Mouse (Mus musculus): ENCODE measurements around the gene Ifi211. TPM values are rescaled to one million over a fixed set of nuclear protein-coding genes. Genes with fewer than 3 reads are reported as not detected.
"Not testable (repeated sequence)": the region's sequence is repeated elsewhere in the genome, so short reads cannot be mapped to it uniquely, and the experiment has no call there.

Ifi211 gene
- polyA plus RNA-seq (2014; fragmentation: Nextera tagmentation; extraction: Ambion mirVana): 3.1 TPM in 2 replicates

DNA sequence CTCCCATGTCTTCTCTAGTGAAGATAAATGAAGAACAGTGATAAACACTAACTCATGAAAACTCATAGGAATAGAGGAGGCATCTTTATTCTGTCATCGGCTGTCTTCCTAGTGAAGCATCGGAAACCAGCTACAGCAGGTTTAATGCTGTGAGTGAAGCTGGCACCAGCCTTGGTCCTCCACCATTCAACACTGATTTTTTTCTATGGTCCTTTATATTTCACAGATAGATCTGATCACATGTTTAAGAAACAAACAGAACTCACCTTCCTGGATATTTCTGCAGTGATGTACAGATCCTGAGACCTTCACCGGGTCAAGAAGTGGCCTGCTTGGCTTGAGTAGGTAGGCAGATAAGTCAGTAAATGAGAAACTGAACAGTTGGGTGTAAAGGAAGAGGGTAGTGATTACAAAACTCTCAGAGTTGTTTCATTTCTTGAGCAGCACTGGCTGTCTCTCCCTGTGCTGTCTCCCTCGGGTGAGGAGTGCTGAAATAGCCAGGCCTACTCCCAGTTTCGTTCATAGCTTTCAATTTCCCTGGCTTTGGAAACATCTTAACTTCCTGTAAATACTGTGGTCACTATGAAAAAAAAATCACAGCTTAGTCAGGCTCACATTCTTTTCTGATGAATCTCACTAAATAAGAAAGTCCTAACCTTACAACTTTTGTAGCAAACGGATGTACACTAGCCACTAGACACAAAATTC is at the start of gene Ifi211:
Gene Ifi211 (minus strand): TSS at position 499 of the 708 bp plus-strand sequence.
- not testable (repeated sequence) for H3K36me3 ChIP-seq (ENCODE audit: control insufficient read depth, insufficient read depth, low read length); ATAC-seq (replicated peaks; ENCODE audit: insufficient number of reproducible peaks, low FRiP score, low TSS enrichment)
- WGBS (ENCODE audit: insufficient replicate concordance): 71% methylated on average over 6 of the region's 6 CpGs

DNA sequence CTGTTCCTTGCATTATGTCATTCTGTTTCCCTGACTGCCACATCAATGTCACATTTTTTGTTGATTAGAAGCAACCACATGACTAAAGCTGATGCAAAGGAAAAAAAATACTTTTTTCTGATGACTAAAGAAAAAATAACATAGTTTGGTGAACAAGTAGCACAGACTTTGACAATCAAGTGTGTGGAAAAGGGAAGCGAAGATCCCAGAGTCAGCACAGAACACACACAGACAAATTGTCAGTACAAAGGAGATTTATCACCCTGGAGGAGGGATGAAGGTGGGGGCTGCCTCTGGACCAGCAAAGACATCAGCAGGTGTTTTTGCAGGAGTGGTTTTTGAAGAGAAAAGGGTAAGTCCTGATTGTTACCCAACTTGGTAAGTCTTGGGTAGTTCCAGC is 48.6 kb upstream of the Ifi211 start:
- H3K9me3 ChIP-seq (replicated peaks; ENCODE audit: control insufficient read depth, low read length); H3K27me3 ChIP-seq (ENCODE audit: control insufficient read depth, insufficient read depth, low read length); H3K4me2 ChIP-seq; H3K36me3 ChIP-seq (ENCODE audit: control insufficient read depth, insufficient read depth, low read length); H3K9ac ChIP-seq (ENCODE audit: low read depth, low read length); H3K27ac ChIP-seq (ENCODE audit: low read depth, low read length); H3K4me1 ChIP-seq (ENCODE audit: control insufficient read depth, insufficient read depth, low read length); H3K4me3 ChIP-seq (ENCODE audit: low read depth, low read length); ATAC-seq (replicated peaks; ENCODE audit: insufficient number of reproducible peaks, low FRiP score, low TSS enrichment): not testable (repeated sequence)
- WGBS (ENCODE audit: insufficient replicate concordance): 55% methylated on average over 1 of the region's 1 CpGs

More for the DNA sequence above, at the start of gene Ifi211:
- H3K9ac ChIP-seq (ENCODE audit: low read depth, low read length); H3K27me3 ChIP-seq (ENCODE audit: control insufficient read depth, insufficient read depth, low read length); H3K27ac ChIP-seq (ENCODE audit: low read depth, low read length); H3K4me1 ChIP-seq (ENCODE audit: control insufficient read depth, insufficient read depth, low read length); H3K9me3 ChIP-seq (replicated peaks; ENCODE audit: control insufficient read depth, low read length); H3K4me2 ChIP-seq; H3K4me3 ChIP-seq (ENCODE audit: low read depth, low read length): not testable (repeated sequence)

DNA sequence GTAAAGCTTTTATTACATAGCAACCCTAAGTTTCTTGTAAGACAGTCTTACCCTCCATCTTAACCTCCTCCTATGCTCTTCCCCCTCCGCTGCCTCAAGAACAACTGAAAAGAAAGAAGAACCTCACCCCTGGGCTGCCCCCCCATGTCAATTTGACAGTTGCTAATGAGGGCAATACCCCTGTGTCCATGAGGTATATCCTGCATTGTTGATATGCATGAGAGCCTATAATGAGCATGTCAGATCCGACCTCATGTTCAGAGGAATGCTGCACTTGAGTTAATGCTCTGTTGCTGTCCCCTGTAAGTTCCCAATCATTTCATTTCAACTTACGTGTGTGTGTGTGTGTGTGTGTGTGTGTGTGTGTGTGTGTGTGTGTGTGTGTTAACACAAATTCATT is 47.2 kb upstream of the Ifi211 start:
- not testable (repeated sequence) for H3K36me3 ChIP-seq (ENCODE audit: control insufficient read depth, insufficient read depth, low read length); H3K27ac ChIP-seq (ENCODE audit: low read depth, low read length); H3K4me3 ChIP-seq (ENCODE audit: low read depth, low read length); ATAC-seq (replicated peaks; ENCODE audit: insufficient number of reproducible peaks, low FRiP score, low TSS enrichment); H3K27me3 ChIP-seq (ENCODE audit: control insufficient read depth, insufficient read depth, low read length); H3K4me2 ChIP-seq; H3K9ac ChIP-seq (ENCODE audit: low read depth, low read length); H3K9me3 ChIP-seq (replicated peaks; ENCODE audit: control insufficient read depth, low read length); H3K4me1 ChIP-seq (ENCODE audit: control insufficient read depth, insufficient read depth, low read length)
- WGBS (ENCODE audit: insufficient replicate concordance): 61% methylated on average over 3 of the region's 3 CpGs

- ATAC-seq (replicated peaks; ENCODE audit: insufficient number of reproducible peaks, low FRiP score, low TSS enrichment); H3K36me3 ChIP-seq (ENCODE audit: control insufficient read depth, insufficient read depth, low read length); H3K27ac ChIP-seq (ENCODE audit: low read depth, low read length); H3K9me3 ChIP-seq (replicated peaks; ENCODE audit: control insufficient read depth, low read length); H3K27me3 ChIP-seq (ENCODE audit: control insufficient read depth, insufficient read depth, low read length); H3K9ac ChIP-seq (ENCODE audit: low read depth, low read length); H3K4me2 ChIP-seq; H3K4me1 ChIP-seq (ENCODE audit: control insufficient read depth, insufficient read depth, low read length); H3K4me3 ChIP-seq (ENCODE audit: low read depth, low read length): not testable (repeated sequence)
- WGBS (ENCODE audit: insufficient replicate concordance): 66% methylated on average over 3 of the region's 3 CpGs
Measured at GRCm38 (mm10) chr1:173955839-173956527, 43.1 kb upstream of the Ifi211 start.

GRCm38 (mm10) chr1:173955071-173955796 is 42.4 kb upstream of the Ifi211 start:
- H3K4me2 ChIP-seq: no peak overlapping the region
- no peaks in the 10 kb centered on the region for H3K27me3 ChIP-seq (ENCODE audit: control insufficient read depth, insufficient read depth, low read length)
- H3K9me3 ChIP-seq (replicated peaks; ENCODE audit: control insufficient read depth, low read length): no peaks in the 10 kb centered on the region
- WGBS (ENCODE audit: insufficient replicate concordance): 76% methylated on average over 2 of the region's 2 CpGs
- no peak for ATAC-seq (replicated peaks; ENCODE audit: insufficient number of reproducible peaks, low FRiP score, low TSS enrichment)
- H3K4me3 ChIP-seq (ENCODE audit: low read depth, low read length): no peak overlapping the region
- H3K9ac ChIP-seq (ENCODE audit: low read depth, low read length): no peak overlapping the region
- no peak overlapping the region for H3K27ac ChIP-seq (ENCODE audit: low read depth, low read length)
- H3K4me1 ChIP-seq (ENCODE audit: control insufficient read depth, insufficient read depth, low read length): no peaks in the 10 kb centered on the region
- no peaks in the 10 kb centered on the region for H3K36me3 ChIP-seq (ENCODE audit: control insufficient read depth, insufficient read depth, low read length)

DNA sequence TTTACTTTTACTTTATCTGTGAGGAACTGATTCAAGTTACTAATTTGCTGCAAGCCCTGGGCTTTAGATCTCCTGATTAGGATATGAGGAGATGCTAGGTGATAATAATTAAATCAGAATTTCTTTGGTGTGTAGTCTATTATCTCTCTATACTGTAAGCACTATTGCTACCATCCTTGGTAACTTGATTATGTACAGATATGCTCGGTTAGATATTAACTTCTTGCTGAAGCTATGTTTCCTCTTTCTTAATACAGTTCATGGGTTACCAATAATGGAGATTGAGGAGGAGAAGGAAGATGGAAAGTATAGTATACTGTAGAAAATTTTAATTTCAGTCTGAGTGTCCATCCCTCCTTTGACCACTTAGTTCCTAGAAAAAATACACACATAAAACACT is 40.7 kb upstream of the Ifi211 start:
- Histone ChIP-seq H3K4me1 (ENCODE audit: control insufficient read depth, insufficient read depth, low read length) (no peaks in the 10 kb centered on the region), H3K27ac (ENCODE audit: low read depth, low read length) (no peak overlapping the region), H3K9ac (ENCODE audit: low read depth, low read length) (no peak overlapping the region), H3K9me3 (replicated peaks; ENCODE audit: control insufficient read depth, low read length) (no peaks in the 10 kb centered on the region), H3K4me2 (no peak overlapping the region), H3K36me3 (ENCODE audit: control insufficient read depth, insufficient read depth, low read length) (no peaks in the 10 kb centered on the region), H3K4me3 (ENCODE audit: low read depth, low read length) (no peak overlapping the region), H3K27me3 (ENCODE audit: control insufficient read depth, insufficient read depth, low read length) (no peaks in the 10 kb centered on the region)
- ATAC-seq (replicated peaks; ENCODE audit: insufficient number of reproducible peaks, low FRiP score, low TSS enrichment): no peak
- 62% methylated on average over 1 of the region's 1 CpGs for WGBS (ENCODE audit: insufficient replicate concordance)

- WGBS (ENCODE audit: insufficient replicate concordance): 65% methylated on average over 2 of the region's 2 CpGs
- not testable (repeated sequence) for H3K27me3 ChIP-seq (ENCODE audit: control insufficient read depth, insufficient read depth, low read length); H3K4me1 ChIP-seq (ENCODE audit: control insufficient read depth, insufficient read depth, low read length); H3K27ac ChIP-seq (ENCODE audit: low read depth, low read length); H3K36me3 ChIP-seq (ENCODE audit: control insufficient read depth, insufficient read depth, low read length); H3K4me3 ChIP-seq (ENCODE audit: low read depth, low read length); H3K9me3 ChIP-seq (replicated peaks; ENCODE audit: control insufficient read depth, low read length); H3K9ac ChIP-seq (ENCODE audit: low read depth, low read length); H3K4me2 ChIP-seq; ATAC-seq (replicated peaks; ENCODE audit: insufficient number of reproducible peaks, low FRiP score, low TSS enrichment)
Measured at GRCm38 (mm10) chr1:173949044-173949443, 36.2 kb upstream of the Ifi211 start.

DNA sequence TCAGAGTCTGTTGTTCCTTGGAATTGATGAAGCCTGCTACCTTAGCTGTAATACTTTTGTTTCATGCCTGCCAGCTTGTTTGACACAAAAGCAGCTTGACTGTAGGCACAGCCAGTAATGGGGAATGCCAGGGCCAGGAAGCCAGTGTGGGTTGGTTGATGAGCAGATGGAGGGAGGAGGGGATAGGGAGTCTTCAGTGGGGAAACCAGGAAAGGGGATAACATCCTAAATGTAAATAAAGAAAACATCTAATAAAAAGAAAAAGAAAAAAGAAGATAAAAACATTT is 29.9 kb upstream of the Ifi211 start:
- H3K9me3 ChIP-seq (replicated peaks; ENCODE audit: control insufficient read depth, low read length); H3K9ac ChIP-seq (ENCODE audit: low read depth, low read length); ATAC-seq (replicated peaks; ENCODE audit: insufficient number of reproducible peaks, low FRiP score, low TSS enrichment); H3K36me3 ChIP-seq (ENCODE audit: control insufficient read depth, insufficient read depth, low read length); H3K4me2 ChIP-seq; H3K4me3 ChIP-seq (ENCODE audit: low read depth, low read length); H3K4me1 ChIP-seq (ENCODE audit: control insufficient read depth, insufficient read depth, low read length); H3K27me3 ChIP-seq (ENCODE audit: control insufficient read depth, insufficient read depth, low read length); H3K27ac ChIP-seq (ENCODE audit: low read depth, low read length): not testable (repeated sequence)
